Mouse (Mus musculus): ENCODE results near the gene Itga2b. TPM values are rescaled to one million over a fixed set of nuclear protein-coding genes. Genes with fewer than 3 reads are reported as not detected.

Gene Itga2b
- polyA plus RNA-seq, 1 experiment from 2014 or later: 5.4 TPM

- H3K27ac ChIP-seq (replicated peaks): no peak overlapping the region
- H3K9me3 ChIP-seq (ENCODE audit: control insufficient read depth, low read length): no peaks in the 10 kb centered on the region
- DNase-seq (ENCODE audit: low spot score) (no peak), ATAC-seq (ENCODE audit: low FRiP score, low TSS enrichment) (no peak)
- peaks cover under 1% of the 10 kb centered on the region; the same call in 1 of the 2 replicates for H3K4me1 ChIP-seq (replicated peaks; ENCODE audit: control insufficient read depth, insufficient read depth)
- 60% methylated on average over 16 of the region's 16 CpGs for WGBS
- peak overlapping the region; percentile 10; the same call in 1 of the 2 replicates for H3K4me3 ChIP-seq (ENCODE audit: low read depth, low read length)
- peaks cover 15% of the 10 kb centered on the region; the same call in 1 of the 2 replicates for H3K36me3 ChIP-seq (ENCODE audit: control insufficient read depth, insufficient read depth, low read length)
- no peaks in the 10 kb centered on the region for H3K27me3 ChIP-seq (ENCODE audit: control insufficient read depth, insufficient read depth, low read length)
- H3K4me2 ChIP-seq (replicated peaks; ENCODE audit: low read depth): peak overlapping the region; percentile 25; the same call in 1 of the 2 replicates
- peak overlapping the region; percentile 18; the same call in 1 of the 2 replicates for H3K9ac ChIP-seq (ENCODE audit: low read length)
- no peak for TF ChIP-seq EP300 (optimal IDR thresholded peaks at IDR 0.05)
Measured at GRCm38 (mm10) chr11:102432115-102432843, 37.6 kb downstream of the Itga2b start.

GRCm38 (mm10) chr11:102431728-102432114 lies 38.2 kb downstream of the Itga2b start:
- DNase-seq (ENCODE audit: low spot score) (no peak), ATAC-seq (ENCODE audit: low FRiP score, low TSS enrichment) (no peak)
- Histone ChIP-seq H3K9ac (ENCODE audit: low read length) (0 out of 2 replicates have a peak overlapping the region, but pooled peaks have one; percentile 18), H3K4me3 (ENCODE audit: low read depth, low read length) (peak overlapping the region; percentile 10; the same call in 1 of the 2 replicates), H3K27ac (replicated peaks) (no peak overlapping the region), H3K9me3 (ENCODE audit: control insufficient read depth, low read length) (no peaks in the 10 kb centered on the region), H3K4me2 (replicated peaks; ENCODE audit: low read depth) (peak overlapping the region; percentile 25; the same call in 1 of the 2 replicates), H3K27me3 (ENCODE audit: control insufficient read depth, insufficient read depth, low read length) (no peaks in the 10 kb centered on the region), H3K36me3 (ENCODE audit: control insufficient read depth, insufficient read depth, low read length) (peaks cover 15% of the 10 kb centered on the region; the same call in 1 of the 2 replicates), H3K4me1 (replicated peaks; ENCODE audit: control insufficient read depth, insufficient read depth) (no peaks in the 10 kb centered on the region)
- TF ChIP-seq CTCF (IDR thresholded peaks at IDR 0.05; ENCODE audit: low read depth) (no peak), EP300 (optimal IDR thresholded peaks at IDR 0.05) (no peak)
- 74% methylated on average over 3 of the region's 3 CpGs for WGBS

GRCm38 (mm10) chr11:102431018-102431645 lies 38.8 kb downstream of the Itga2b start:
- Histone ChIP-seq H3K9me3 (ENCODE audit: control insufficient read depth, low read length) (no peaks in the 10 kb centered on the region), H3K9ac (ENCODE audit: low read length) (peak overlapping the region; percentile 75), H3K4me3 (ENCODE audit: low read depth, low read length) (peak overlapping the region; percentile 74), H3K36me3 (ENCODE audit: control insufficient read depth, insufficient read depth, low read length) (peaks cover 15% of the 10 kb centered on the region; the same call in 1 of the 2 replicates), H3K4me2 (replicated peaks; ENCODE audit: low read depth) (peak overlapping the region; percentile 89), H3K27ac (replicated peaks) (peak overlapping the region; percentile 93), H3K4me1 (replicated peaks; ENCODE audit: control insufficient read depth, insufficient read depth) (no peaks in the 10 kb centered on the region), H3K27me3 (ENCODE audit: control insufficient read depth, insufficient read depth, low read length) (no peaks in the 10 kb centered on the region)
- TF ChIP-seq CTCF (IDR thresholded peaks at IDR 0.05; ENCODE audit: low read depth) (peak; percentile 90), EP300 (optimal IDR thresholded peaks at IDR 0.05) (no peak)
- DNase-seq (ENCODE audit: low spot score) (peak; percentile 83), ATAC-seq (ENCODE audit: low FRiP score, low TSS enrichment) (peak; percentile 33; the same call in 1 of the 2 replicates)
- 2% methylated on average over 7 of the region's 7 CpGs for WGBS

GRCm38 (mm10) chr11:102430121-102431017 lies 39.6 kb downstream of the Itga2b start, which contains the start of gene Grn:
TSS of gene Grn (plus strand) at chr11:102430315.
- H3K4me3 ChIP-seq (ENCODE audit: low read depth, low read length): peak within 1 kb of the TSS; percentile 74
- H3K36me3 ChIP-seq (ENCODE audit: control insufficient read depth, insufficient read depth, low read length): peaks cover 9% of the 10 kb centered on the region; the same call in 1 of the 2 replicates
- no peaks in the 10 kb centered on the region for H3K27me3 ChIP-seq (ENCODE audit: control insufficient read depth, insufficient read depth, low read length)
- TF ChIP-seq CTCF (IDR thresholded peaks at IDR 0.05; ENCODE audit: low read depth) (peak; percentile 29; the same call in 1 of the 2 replicates), EP300 (optimal IDR thresholded peaks at IDR 0.05) (no peak)
- no peaks in the 10 kb centered on the region for H3K4me1 ChIP-seq (replicated peaks; ENCODE audit: control insufficient read depth, insufficient read depth)
- H3K9ac ChIP-seq (ENCODE audit: low read length): peak within 1 kb of the TSS; percentile 75
- WGBS: under 1% methylated on average over 28 of the region's 29 CpGs
- ATAC-seq (ENCODE audit: low FRiP score, low TSS enrichment): peak; percentile 93
- peak within 1 kb of the TSS; percentile 93 for H3K27ac ChIP-seq (replicated peaks)
- peak; percentile 91 for DNase-seq (ENCODE audit: low spot score)
- H3K4me2 ChIP-seq (replicated peaks; ENCODE audit: low read depth): peak within 1 kb of the TSS; percentile 89
- no peaks in the 10 kb centered on the region for H3K9me3 ChIP-seq (ENCODE audit: control insufficient read depth, low read length)

GRCm38 (mm10) chr11:102429551-102429950 lies 40.4 kb downstream of the Itga2b start:
- DNase-seq (ENCODE audit: low spot score): no peak
- TF ChIP-seq EP300 (optimal IDR thresholded peaks at IDR 0.05) (no peak), CTCF (IDR thresholded peaks at IDR 0.05; ENCODE audit: low read depth) (no peak)
- Histone ChIP-seq H3K4me1 (replicated peaks; ENCODE audit: control insufficient read depth, insufficient read depth) (no peaks in the 10 kb centered on the region), H3K27ac (replicated peaks) (no peak overlapping the region), H3K4me2 (replicated peaks; ENCODE audit: low read depth) (peak overlapping the region; percentile 89), H3K4me3 (ENCODE audit: low read depth, low read length) (peak overlapping the region; percentile 74), H3K9me3 (ENCODE audit: control insufficient read depth, low read length) (no peaks in the 10 kb centered on the region), H3K27me3 (ENCODE audit: control insufficient read depth, insufficient read depth, low read length) (no peaks in the 10 kb centered on the region), H3K9ac (ENCODE audit: low read length) (peak overlapping the region; percentile 58; the same call in 1 of the 2 replicates), H3K36me3 (ENCODE audit: control insufficient read depth, insufficient read depth, low read length) (peaks cover 5% of the 10 kb centered on the region; the same call in 1 of the 2 replicates)
- WGBS: 39% methylated on average over 3 of the region's 3 CpGs
- no peak for ATAC-seq (ENCODE audit: low FRiP score, low TSS enrichment)
